Mouse (Mus musculus) right cerebral cortex, adult 18-20 months (tissue): ENCODE measurements around the gene Ntm.

Source experiments
- DNase-seq: peaks from one replicate; pipeline ENCODE4 v3.0.0; 2022; ENCODE audit warnings: mixed read lengths

Ntm gene

DNA sequence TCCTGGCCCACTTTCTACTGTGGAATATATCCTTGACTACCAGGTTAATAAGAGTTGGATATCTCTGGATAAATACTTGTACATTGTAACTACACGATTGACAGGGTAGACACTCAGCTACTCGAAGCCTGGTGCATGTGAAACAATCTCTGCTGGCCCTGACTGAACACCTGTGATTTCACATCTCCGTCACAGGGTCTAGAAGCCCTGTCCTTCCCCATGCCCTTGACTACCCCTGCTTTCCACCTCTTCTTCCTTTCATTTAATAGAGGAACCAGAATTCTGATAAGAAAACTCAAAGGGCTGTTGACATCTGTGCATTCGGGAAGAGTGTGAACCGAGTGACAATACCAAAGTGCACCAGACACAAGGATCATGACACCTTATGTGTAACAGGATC is 566.8 kb downstream of the Ntm start:
- no peak for DNase-seq

DNA sequence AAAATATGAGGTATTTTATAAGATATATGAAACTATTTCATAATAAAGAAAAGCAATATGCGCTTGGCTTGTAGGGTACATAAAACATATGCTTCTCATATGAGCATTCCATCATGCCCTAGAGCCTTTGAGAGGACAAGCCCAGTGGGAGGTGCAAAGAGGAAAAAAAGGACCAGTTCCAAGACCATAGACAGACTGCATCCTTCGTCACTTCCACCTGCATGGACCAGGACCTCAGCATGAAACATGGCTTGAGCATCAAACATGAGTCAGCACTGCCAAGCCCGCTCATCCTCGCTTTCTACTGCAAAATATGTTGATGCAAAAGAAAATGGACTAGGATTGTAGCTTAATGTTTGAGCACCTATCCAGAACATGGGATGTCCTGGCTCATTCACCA is 569.8 kb downstream of the Ntm start:
- DNase-seq: no peak

DNA sequence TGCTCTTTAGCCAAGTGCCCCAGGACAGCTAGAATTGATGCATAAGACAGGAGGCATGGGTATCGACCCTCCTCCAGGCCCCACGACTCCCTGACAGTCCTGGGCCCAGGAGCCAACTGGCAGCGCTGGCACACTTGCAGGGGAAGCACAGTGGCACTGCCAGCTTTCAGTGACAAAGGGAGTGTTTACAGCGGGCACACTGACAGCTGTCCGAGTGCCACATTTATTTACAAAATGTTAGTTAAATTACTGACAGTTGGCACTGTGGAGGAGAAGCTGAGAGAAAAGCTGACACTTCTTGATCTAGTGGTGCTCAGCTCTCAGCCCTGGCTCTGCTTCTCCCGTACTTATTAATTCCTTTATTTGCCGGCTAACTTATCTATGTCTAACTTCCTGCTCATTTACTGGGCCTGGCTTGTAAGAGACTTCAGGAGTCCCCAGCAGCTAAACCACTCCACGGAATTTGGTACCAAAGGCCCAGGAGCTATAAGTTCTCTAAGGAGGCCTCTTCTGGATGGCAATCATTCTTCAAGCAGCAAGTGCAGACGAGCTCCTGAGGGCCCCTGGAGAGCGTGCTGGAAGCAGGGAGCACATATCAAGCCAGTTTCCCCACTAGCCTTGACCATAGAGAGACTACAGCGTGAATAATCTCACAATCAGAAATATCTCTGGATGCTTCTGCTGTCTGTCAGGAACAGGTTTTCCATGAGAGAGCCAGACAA is 572.0 kb downstream of the Ntm start:
- DNase-seq: no peak

DNA sequence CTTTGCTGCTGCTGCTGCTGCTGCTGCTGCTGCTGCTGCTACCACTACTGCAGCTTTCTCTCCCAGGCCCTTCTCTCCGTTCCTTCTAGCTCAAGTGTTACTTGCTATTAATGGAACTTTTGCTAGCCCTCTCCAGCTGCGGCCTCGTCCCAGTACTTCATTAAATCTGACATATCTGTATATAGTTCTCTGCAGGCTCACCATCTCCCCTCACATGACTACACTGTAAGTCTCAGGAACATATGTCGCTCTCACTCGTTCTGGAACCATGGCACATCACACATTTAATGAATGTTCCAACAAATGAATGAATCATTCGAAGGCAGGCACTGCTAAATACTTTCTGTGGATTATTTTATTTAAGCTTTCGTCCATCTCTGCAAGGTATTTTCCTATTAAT is 573.7 kb downstream of the Ntm start:
- DNase-seq: peak; percentile 49

DNA sequence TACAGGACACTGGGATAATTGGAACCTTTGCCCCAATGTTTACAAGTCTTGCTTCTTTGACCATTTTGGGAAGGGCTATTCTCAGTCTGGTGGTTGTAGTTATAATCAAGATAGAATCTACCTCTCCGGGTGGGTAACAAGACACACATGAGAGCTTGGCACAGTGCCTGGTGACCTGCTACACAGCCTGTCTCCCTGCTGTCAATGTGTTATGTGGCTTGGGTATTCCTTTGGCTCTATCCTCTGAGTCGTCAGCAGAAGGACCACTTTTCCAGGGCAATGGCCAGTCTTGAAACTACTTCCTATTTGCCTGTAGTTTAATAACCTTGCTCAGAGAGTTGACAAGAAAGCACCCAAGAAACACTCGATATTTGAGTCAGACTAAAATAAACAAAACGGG is 575.8 kb downstream of the Ntm start:
- no peak for DNase-seq

DNA sequence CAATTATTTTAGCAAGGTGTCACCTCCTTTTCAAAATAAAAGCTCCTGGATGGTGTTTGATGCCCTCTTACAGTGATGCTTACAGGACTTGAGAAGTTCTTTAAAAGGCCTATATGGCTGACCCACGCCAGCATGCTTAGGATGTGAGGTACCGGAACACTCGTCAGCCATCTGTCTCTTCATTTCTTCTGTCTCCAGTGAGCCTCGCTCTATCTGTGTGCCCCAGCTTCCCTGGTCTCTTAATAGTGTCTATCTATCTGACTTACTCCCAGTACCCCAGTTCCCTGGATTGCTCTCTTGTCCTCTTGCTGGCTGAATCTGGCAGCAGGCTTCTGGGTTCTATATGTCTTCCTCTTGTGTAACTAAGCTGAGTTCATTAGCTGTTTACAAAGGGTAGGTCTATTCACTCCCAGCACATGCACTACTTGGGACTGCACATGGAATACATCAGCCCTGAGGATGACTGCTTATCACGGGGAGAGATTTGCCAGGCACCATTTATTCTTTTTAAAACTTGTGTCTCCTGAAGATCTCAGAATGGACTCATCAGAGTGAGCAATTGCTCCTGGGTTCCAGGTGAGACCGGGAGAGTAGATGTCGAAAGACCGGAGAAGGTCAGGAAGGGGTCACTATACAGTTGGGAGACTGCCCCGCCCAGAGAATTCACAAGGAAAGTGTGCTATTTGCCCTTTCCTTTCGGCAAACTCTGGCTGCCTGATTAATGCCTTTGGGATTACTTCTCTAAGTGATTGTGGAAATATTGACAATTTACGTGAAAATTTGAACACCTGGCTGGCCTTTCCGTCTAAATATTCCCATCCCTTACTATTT is 585.6 kb downstream of the Ntm start:
- DNase-seq: no peak

DNA sequence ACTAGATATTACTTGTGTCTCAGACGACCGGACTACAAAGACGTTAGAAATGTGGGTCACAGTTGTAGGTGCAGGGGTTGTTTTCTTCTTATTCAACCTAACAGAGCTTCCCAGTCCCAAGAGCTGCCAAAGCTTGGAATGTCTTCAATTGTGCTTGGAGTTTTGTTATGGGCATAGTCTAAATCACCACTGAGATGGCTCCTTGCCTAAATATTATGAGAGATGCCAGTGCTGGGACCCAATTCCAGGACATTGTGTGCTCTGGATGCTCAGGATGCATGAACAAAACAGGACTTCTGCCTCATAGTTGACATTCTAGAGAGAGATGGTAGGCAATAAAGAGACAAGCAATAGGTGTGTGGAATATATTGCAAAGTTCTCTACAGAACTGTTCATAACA is 591.6 kb downstream of the Ntm start:
- no peak for DNase-seq

DNA sequence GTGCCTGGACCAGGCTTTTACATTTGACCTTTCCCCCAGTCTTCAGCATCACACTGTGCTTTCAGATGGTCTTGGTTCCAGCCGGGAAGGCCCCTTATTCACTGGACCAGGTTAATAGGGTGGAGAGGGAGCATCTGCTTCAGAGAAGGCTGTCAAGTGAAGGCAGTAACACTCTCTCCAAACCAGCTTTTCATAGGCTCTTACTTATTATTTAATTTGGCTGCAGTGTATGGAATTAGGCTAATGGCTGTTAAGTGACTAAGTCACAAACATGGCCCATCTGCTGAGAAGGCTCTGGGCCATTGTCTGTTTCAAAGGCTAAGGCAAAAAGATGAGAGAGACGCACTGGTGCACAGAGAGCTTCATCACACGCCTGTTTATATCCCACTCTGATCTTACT is 593.3 kb downstream of the Ntm start:
- no peak for DNase-seq

DNA sequence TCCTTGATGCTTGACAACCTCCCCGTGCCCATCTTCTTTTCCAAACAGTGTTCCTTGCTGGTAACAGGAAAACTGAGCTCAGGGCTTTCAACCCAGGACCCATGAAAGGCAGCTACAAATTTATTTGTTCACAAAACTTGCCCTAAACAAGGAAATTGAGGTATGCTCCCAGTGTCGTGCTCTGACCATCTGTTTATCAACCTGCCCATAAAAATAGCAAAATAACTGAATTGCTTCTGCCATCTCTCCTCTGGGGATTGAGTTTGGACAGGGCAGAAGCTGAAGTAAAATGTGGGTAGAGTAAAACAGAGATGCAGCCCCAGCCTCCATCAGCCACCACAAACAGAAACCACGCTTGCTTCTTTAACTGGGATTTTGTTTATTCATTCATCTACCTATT is 594.6 kb downstream of the Ntm start:
- DNase-seq: no peak

DNA sequence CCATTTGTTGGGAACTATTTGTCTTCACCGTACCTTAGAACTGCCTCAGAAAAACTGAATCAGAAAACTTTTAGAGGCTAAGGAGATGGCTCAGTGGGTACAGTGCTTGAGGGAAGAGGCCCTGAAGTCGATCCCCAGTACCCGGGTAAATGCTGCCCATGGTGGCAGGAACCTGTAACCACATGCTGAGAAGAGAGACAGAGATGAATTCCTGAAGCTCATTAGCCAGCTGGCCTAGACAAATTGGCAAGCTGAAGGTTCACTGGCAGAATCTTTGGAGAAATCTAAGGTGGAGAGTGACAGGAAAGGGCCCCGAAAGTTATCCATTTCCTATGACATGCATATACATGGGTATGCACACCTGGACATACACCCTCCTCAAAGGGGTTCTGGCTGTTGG is 605.1 kb downstream of the Ntm start:
- no peak for DNase-seq

DNA sequence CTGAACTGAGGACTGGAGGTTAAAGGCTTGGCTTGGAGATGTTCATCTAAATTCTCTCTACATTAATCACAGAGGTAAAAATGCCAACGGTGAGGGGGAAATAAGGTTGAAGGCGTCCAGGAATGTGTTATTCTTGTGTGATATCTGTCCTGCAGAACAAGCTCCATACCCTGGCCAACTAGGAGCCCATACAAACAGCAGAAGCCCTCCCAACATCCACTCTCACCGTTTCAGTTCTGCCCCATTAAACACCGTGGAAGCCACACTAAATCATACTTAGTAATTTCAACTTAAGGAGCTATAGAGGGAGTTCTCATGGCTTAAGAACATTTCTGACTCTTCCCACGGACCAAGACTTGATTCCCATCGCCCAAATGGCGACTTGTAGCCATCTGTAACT is 620.6 kb downstream of the Ntm start:
- no peak for DNase-seq

DNA sequence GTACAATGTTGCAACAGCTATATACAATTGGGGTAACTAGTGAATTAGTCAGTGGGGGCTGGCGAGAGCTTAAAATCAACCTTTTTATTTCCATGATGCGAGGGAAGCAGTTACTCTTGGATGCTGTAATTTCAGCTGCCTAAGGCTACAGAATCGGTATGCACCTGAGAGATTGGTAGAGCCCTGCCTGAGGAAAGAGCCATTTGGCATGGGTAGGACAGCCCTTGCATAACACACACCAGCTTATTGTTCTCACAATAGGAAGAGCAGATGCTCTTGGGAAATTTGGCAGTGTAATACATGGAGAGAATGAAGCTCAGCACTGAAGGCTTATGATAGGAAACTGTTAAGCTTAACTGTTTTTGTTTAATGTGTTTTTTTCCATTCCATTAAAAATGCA is 621.6 kb downstream of the Ntm start:
- DNase-seq: no peak

DNA sequence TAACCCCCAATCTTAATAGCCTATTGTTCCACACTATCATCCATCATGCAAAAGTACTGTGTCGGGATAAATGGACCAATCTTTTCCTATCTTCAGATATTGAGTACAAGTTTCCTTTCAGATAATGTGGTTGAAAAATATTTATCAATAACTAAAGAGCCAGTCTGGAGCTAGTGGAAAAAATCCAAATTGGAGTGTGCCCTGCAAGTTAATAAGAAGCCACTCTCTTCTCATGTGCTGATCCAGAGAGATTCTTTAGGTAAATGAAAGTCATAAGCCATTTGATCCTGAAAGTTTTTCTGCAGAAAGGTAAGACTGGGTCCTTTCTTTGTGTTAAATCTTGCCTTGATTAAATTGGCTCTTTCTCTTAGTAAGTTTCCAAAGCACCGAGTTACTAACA is 627.3 kb downstream of the Ntm start:
- no peak for DNase-seq

DNA sequence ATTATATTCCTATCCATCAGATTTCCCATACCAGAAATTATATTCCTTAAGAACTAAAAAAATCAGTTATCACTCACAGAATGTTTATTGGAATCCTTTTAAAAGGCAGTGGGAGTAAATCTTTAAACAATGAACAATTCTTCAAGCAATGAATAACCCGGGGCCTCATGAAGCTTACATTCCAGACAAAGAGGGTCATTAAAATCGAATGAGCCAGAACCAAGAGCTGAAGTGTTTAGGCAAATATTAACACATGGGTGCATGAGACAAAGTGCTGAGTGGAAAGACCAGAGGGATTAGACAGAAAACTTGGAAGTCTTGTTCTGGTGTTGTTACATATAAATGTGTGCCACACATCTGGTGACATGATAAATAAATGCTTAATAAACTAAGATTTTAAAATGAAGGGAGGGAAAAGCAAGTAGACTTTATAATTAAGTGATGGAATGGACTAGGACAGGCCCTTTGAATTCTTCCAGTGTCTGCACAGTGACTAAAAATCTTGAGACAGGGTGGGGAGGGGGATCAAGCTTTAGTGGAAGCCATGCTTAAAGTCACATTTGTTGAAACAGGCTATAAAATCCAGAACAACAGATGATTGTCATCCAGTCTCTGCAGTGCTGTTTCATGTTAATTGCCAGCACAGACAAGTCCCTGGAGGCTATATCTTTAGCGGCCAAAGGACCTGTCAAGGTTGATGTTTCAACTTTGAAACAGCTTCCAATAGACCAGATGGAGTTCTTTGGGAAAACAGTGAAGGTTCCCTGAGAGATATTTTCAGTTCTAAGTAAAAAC is 630.4 kb downstream of the Ntm start:
- no peak for DNase-seq

DNA sequence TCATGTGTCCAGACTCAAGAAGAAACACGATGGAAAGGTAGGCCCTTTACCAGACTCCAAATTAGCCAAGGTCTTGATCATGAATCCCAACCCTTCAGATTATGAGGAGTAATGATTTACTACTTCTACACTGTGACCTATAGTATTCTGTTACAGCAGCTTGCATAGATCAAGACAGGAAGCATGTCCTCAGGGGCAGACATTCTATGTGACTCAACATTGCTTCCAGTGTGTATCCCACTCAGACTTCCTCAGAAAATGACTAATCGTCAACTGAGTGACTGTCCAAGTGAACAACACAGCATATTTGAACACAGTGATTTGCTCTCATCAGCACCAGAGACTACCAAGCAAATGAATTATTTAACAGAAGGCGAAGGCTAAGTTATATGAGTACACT is 632.5 kb downstream of the Ntm start:
- DNase-seq: no peak

DNA sequence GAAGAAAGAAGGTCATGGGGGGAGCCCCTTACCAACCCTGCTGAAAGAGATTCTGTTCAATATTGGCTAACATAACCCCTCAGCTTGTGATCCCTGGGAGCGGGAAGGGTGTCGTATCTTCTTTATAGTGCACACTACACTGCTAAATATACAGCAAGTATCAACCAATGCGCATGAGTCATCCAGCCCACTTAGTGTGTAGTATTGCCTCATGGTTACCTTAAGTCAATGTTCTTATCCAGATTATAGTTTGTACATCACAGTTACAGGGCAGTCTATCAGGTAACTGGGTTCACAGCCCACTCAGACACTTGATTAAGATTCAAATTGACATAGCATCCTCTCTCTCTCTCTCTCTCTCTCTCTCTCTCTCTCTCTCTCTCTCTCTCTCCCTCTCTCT is 636.7 kb downstream of the Ntm start:
- DNase-seq: no peak

DNA sequence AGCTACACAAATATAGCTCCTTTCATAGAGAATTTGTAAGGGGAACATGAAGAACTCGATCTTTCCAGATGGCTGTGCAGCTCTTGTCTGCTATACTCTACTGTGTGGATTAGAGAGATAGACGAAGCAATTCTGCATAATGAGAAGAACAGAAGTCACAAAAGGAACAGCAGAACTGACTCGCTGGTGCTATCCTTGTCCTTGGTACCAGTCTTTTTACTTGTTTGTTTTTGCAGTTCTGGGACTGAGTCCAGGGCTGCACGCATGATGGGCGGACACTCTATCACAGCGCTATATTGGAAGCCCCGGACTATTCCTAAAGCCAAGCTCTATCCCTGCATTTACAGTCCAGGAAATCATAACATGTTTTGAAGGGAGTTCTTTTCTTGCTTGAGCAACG is 637.8 kb downstream of the Ntm start:
- no peak for DNase-seq

DNA sequence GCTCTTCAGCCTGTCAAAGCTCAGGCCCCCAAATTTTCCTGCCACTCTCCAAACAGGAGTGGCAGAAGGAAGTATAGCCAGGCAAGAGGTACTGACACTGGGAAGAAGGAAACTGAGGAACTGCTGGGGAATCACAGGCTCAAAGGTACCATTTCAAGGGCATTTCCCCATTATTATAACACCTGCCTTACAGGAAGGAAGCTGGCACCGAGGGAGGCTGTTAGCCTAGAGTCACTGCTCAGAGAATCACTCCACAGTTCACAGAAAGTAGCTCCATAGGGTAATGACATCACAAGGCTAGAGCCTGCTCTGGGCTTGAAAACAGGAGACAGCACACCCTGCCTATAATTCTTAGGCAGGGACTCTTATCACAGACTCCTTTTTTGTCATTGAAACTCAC is 643.7 kb downstream of the Ntm start:
- DNase-seq: no peak

DNA sequence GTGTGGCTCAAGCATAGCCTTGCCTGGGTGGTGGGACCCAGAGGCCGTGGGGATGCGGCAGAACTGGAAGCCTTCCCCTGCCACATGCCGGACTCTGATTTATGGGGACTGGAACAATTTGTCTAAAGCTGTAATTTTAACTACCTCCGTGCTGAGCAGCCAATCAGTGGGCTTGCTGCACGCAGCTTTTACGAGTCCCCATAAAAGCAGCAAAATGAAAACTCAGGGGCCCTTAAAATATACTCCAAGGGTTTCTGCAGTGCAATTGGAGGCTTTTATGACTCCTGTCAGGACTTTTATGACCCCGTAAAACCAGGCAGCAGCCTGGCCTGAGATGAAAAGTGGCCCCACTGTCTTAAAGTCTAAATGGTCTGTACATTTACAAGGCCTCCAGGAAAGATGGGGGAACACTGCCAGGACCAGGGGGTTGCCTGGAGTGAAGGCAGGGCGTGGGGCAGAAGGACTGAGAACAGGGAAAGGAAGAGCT is 644.2 kb downstream of the Ntm start:
- no peak for DNase-seq

DNA sequence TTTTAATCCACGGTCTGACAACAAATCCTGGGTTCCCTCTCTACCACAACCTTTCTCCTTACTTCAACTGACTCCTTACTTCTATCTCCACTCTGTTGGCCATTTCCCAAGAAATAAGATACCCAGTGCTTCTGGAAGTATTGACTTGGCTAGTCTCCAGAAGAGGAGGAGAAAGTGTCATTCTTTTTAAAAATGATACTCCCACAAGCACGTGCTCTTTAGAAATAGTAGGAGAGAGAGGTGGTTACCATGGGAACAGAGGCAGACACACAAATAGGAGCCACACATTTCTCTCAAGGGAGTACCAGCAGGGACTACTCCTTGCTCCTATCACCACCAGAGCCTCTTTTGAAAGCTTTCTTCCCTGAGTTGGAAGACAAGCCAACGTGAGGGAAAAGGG is 645.3 kb downstream of the Ntm start:
- DNase-seq: peak; percentile 48

DNA sequence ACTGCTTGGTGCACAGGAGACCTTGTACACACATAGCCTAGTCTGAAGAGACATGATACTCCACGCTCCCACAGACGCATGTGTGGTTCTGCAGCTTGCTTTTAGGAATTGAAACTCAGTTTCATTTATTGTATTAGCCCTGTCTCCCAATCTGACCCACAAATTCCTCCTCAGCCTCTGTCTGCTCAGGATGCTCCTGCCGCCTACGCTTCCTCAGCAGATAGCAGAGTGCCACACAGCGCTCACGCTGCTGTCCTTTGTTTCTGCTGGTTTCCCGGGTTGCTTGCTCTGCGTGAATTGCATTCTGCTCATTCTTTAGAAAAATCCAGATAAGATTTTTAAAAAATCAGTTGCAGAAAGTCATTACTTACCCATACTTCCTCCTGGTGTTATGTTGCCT is 647.1 kb downstream of the Ntm start:
- DNase-seq: no peak

DNA sequence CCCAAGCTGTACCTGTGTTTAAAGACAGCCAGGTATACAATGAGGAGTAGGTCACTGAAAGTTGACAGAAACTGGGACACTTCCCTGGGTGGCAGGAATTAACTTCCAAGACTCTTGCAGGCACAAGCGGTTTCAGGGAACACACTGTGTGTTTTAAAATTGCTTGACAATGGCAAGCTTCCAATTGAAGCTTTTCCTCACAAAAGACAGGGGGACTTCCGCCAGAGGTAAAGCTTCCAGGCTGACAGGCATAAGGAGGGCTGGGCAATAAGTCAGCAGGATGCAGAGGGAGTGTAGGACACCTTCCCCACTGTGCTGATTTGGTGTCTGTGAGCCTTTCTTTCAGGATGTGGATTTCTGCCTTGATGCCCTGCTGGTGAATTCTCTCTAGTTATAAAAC is 656.0 kb downstream of the Ntm start:
- DNase-seq: no peak

DNA sequence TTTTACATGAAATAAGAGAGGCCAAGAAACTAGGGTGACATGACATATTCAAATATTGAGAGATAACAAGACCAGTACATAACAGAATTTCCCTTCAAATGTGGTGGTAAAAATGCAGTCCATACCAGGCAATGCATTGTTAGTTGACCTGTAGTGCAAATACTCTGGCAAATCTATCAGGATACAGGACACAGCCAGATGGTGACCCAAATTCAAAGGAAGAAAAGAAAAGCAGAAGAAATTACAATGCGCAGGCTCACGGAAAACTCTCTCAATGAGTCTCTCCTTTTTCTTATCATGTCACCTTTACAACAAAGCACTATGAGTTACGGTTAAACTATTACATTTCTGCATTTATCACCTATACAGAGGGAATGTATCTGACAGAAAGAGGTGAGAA is 664.6 kb downstream of the Ntm start:
- no peak for DNase-seq

DNA sequence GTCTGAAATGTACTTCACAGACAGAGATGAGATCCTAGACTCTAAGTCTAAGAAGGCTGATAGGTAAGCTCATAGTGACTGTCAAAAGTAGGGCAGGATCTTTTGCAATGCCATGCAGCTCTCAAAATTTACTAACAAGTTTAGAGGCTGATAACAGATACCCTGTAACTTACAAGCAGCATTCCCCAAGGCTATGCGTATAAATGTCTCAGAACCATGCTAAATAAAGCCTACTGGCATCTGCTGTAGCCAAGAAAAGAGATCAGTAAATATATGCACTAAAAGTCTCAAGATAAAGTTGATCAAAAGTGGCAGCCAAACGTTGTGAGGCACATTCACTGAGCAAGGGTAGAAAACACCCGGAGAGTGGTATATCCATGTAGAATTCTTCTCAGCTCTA is 666.2 kb downstream of the Ntm start:
- no peak for DNase-seq
